Mouse (Mus musculus): Measurements from ENCODE around the gene Kremen2.

The Kremen2 gene

GRCm38 (mm10) chr17:23760231-23760630, 14.6 kb upstream of the Kremen2 start:
- DNase-seq (ENCODE audit: low spot score in 2 of 2), result no peak

- DNase-seq (ENCODE audit: low spot score in 2 of 2), result no peak
These were observed 13.2 kb upstream of the Kremen2 start for GRCm38 (mm10) chr17:23758801-23759200.

GRCm38 (mm10) chr17:23757581-23757980, 11.9 kb upstream of the Kremen2 start:
- no peak for DNase-seq (ENCODE audit: low spot score in 2 of 2)

GRCm38 (mm10) chr17:23755689-23756088, 10.1 kb upstream of the Kremen2 start:
- no peak for DNase-seq (ENCODE audit: low spot score in 2 of 2)

GRCm38 (mm10) chr17:23749400-23750191, 4.0 kb upstream of the Kremen2 start:
- no peak for DNase-seq (ENCODE audit: low spot score in 2 of 2)

- DNase-seq (ENCODE audit: low spot score in 2 of 2), result peak; percentile 69 to 70
These were observed 3.2 kb upstream of the Kremen2 start for GRCm38 (mm10) chr17:23748631-23749391.

- DNase-seq (ENCODE audit: low spot score in 2 of 2), result no peak
These were observed 2.4 kb upstream of the Kremen2 start for GRCm38 (mm10) chr17:23748026-23748425.

GRCm38 (mm10) chr17:23747471-23747870, 1.8 kb upstream of the Kremen2 start:
- no peak for DNase-seq (ENCODE audit: low spot score in 2 of 2)

- no peak for DNase-seq (ENCODE audit: low spot score in 2 of 2)
These were observed 1.1 kb upstream of the Kremen2 start for GRCm38 (mm10) chr17:23746767-23747166.

- DNase-seq (ENCODE audit: low spot score in 2 of 2), result no peak
These were observed 678 bp upstream of the Kremen2 start for GRCm38 (mm10) chr17:23746311-23746710.

- no peak for DNase-seq (ENCODE audit: low spot score in 2 of 2)
These were observed 982 bp downstream of the Kremen2 start for GRCm38 (mm10) chr17:23744651-23745050.

GRCm38 (mm10) chr17:23744076-23744475, 1.6 kb downstream of the Kremen2 start:
- no peak for DNase-seq (ENCODE audit: low spot score in 2 of 2)

- DNase-seq (ENCODE audit: low spot score in 2 of 2), result no peak
These were observed 2.7 kb downstream of the Kremen2 start for GRCm38 (mm10) chr17:23742941-23743340.

- DNase-seq (ENCODE audit: low spot score in 2 of 2), result peak in 1 of 2 experiments; percentile 22
These were observed 3.3 kb downstream of the Kremen2 start for GRCm38 (mm10) chr17:23742210-23742793.

- DNase-seq (ENCODE audit: low spot score in 2 of 2), result no peak
These were observed 4.0 kb downstream of the Kremen2 start for GRCm38 (mm10) chr17:23741359-23742209.

GRCm38 (mm10) chr17:23740598-23741021, 5.0 kb downstream of the Kremen2 start, which contains the start of gene Paqr4:
Paqr4 (minus strand) TSS chr17:23740867.
- no peak for DNase-seq (ENCODE audit: low spot score in 2 of 2)

GRCm38 (mm10) chr17:23740136-23740584, 5.5 kb downstream of the Kremen2 start:
- DNase-seq (ENCODE audit: low spot score in 2 of 2), result peak; percentile 73 to 90

GRCm38 (mm10) chr17:23739202-23740135, 6.2 kb downstream of the Kremen2 start:
- DNase-seq (ENCODE audit: low spot score in 2 of 2), result peak in 1 of 2 experiments; percentile 27

- no peak for DNase-seq (ENCODE audit: low spot score in 2 of 2)
These were observed 6.8 kb downstream of the Kremen2 start for GRCm38 (mm10) chr17:23738836-23739201.
